Mouse (Mus musculus): ENCODE data around the gene Hbp1.

Hbp1 gene

DNA sequence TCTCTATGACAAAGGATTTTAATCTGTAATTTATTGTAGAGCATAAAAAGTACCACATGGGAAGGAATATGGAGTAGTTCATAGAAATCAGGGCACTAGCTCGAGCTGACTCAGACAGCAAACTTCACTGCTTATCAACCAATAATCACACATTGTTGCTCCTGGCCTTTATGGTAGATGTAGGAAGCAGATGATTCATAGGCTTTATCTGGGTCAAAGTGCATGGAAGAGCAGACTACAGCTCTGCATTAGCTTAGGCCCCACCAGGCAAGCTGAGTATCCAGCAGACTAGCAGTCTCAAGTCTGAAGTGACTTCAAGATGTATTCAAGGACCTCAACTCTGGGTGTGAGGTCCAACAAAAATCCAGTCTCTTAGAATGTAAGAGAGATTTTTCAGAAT lies 67.6 kb downstream of the Hbp1 start:
- no peaks in the 10 kb centered on the region for H3K9me3 ChIP-seq (ENCODE audit: low read length)
- TF ChIP-seq CTCF (conservative IDR thresholded peaks at IDR 0.05; ENCODE audit: low read length) (no peak), NANOG (IDR thresholded peaks at IDR 0.05; ENCODE audit: borderline replicate concordance, low read length) (no peak), POU5F1 (IDR thresholded peaks at IDR 0.05; ENCODE audit: borderline replicate concordance, low read length) (no peak)
- peaks cover 12% of the 10 kb centered on the region for H3K36me3 ChIP-seq (ENCODE audit: insufficient read depth, low read length)
- H3K27me3 ChIP-seq (ENCODE audit: insufficient read depth, low read length), result no peaks in the 10 kb centered on the region
- no peak overlapping the region for H3K4me3 ChIP-seq (replicated peaks; ENCODE audit: low read length)
- no peaks in the 10 kb centered on the region for H3K4me1 ChIP-seq (replicated peaks; ENCODE audit: low read depth, low read length)

DNA sequence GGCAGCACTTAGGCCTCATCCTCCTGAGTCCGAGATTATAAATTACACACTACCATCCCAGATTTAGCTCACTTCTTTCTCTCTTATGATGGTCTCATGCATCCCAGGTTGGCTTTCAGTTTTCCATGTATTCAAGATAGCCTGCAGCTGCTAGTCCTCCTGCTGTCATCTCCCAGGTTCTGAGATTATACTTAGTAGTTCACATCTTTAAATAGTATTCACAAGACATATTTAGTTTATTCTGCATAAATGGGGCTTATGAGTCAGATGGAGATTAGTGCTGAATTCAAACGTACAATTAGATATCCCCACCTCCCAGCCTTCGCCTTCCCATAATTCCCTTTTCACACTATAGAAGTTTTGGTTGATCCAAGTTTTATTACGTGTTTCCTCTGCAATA lies 73.6 kb downstream of the Hbp1 start:
- no peak overlapping the region for H3K4me3 ChIP-seq (replicated peaks; ENCODE audit: low read length)
- TF ChIP-seq CTCF (conservative IDR thresholded peaks at IDR 0.05; ENCODE audit: low read length) (no peak), NANOG (IDR thresholded peaks at IDR 0.05; ENCODE audit: borderline replicate concordance, low read length) (no peak), POU5F1 (IDR thresholded peaks at IDR 0.05; ENCODE audit: borderline replicate concordance, low read length) (no peak)
- no peaks in the 10 kb centered on the region for H3K9me3 ChIP-seq (ENCODE audit: low read length)
- H3K36me3 ChIP-seq (ENCODE audit: insufficient read depth, low read length), result no peaks in the 10 kb centered on the region
- H3K4me1 ChIP-seq (replicated peaks; ENCODE audit: low read depth, low read length), result no peaks in the 10 kb centered on the region
- H3K27me3 ChIP-seq (ENCODE audit: insufficient read depth, low read length), result no peaks in the 10 kb centered on the region

Data from E14TG2a.4 (cell line).